Mouse (Mus musculus): ENCODE results near the gene Sf3b5. TPM values are rescaled to one million over a fixed set of nuclear protein-coding genes. Genes with fewer than 3 reads are reported as not detected.

The Sf3b5 gene
- 42.3 and 44.2 TPM in 2 replicates for polyA plus RNA-seq (2014; fragmentation: Nextera tagmentation; extraction: Ambion mirVana)

DNA sequence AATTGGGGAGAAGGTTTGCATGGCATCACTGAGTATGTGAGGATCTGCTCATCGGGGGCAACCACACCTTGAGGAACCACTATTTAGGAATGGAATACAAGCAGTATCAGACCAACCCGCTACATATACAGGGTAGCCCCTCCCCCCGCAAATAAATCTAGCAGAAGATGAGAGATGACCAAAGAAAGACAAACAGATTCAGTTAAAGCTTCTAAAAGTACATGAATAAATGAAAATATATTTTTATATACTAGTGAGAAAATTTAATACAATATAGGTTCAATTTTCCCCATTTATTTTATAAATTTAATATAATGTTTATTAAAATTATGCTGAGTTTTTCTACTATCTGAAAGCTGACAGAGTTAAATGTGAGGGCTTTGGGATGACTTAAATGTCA is at the start of gene Sf3b5:
Sf3b5 (plus strand) TSS at position 301 of the 400 bp plus-strand sequence.
- DNase-seq (no peak), ATAC-seq (ENCODE audit: insufficient read depth) (no peak)
- 81% methylated on average over 3 of the region's 3 CpGs for WGBS
- Histone ChIP-seq H3K4me2 (no peak within 1 kb of the TSS), H3K4me3 (ENCODE audit: low read depth, low read length) (no peak within 1 kb of the TSS), H3K4me1 (ENCODE audit: insufficient read depth) (peaks cover 7% of the 10 kb centered on the region; the same call in 1 of the 2 replicates), H3K27ac (ENCODE audit: low read depth) (no peak within 1 kb of the TSS), H3K9ac (no peak within 1 kb of the TSS), H3K36me3 (ENCODE audit: insufficient read depth) (peaks cover 4% of the 10 kb centered on the region; the same call in 1 of the 2 replicates), H3K27me3 (ENCODE audit: insufficient read depth, low read length) (no peaks in the 10 kb centered on the region), H3K9me3 (ENCODE audit: low read depth, low read length) (no peaks in the 10 kb centered on the region)
- no peak for TF ChIP-seq CTCF (IDR thresholded peaks at IDR 0.05; ENCODE audit: low read depth)

DNA sequence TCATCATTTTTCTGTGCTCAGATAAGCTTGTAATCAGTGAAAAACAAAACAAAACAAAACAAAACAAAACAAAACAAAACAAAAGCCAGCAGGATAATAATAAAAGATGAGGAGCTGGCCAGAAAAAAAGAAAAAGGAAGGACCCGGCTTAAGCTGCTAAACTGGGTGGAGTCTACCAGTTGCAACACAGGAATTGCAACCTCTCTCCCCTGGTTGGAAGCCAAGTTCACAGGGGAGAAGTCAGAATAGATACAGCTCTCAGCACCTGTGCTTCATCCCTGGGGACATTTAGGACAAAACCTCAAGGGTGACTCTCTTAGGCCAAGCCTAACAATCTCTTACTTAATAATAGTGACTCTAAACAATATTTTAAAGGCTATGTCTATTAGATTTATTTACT is 49.3 kb upstream of the Sf3b5 start:
- no peak for DNase-seq
- H3K27ac ChIP-seq (ENCODE audit: low read depth), result no peak overlapping the region
- H3K4me3 ChIP-seq (ENCODE audit: low read depth, low read length), result no peak overlapping the region
- H3K9me3 ChIP-seq (ENCODE audit: low read depth, low read length), result no peaks in the 10 kb centered on the region
- no peaks in the 10 kb centered on the region for H3K4me1 ChIP-seq (ENCODE audit: insufficient read depth)
- no peaks in the 10 kb centered on the region for H3K36me3 ChIP-seq (ENCODE audit: insufficient read depth)
- TF ChIP-seq CTCF (IDR thresholded peaks at IDR 0.05; ENCODE audit: low read depth), result no peak
- 48% methylated on average over 1 of the region's 1 CpGs for WGBS
- ATAC-seq (ENCODE audit: insufficient read depth), result no peak
- H3K9ac ChIP-seq, result no peak overlapping the region
- H3K27me3 ChIP-seq (ENCODE audit: insufficient read depth, low read length), result no peaks in the 10 kb centered on the region
- H3K4me2 ChIP-seq, result no peak overlapping the region

DNA sequence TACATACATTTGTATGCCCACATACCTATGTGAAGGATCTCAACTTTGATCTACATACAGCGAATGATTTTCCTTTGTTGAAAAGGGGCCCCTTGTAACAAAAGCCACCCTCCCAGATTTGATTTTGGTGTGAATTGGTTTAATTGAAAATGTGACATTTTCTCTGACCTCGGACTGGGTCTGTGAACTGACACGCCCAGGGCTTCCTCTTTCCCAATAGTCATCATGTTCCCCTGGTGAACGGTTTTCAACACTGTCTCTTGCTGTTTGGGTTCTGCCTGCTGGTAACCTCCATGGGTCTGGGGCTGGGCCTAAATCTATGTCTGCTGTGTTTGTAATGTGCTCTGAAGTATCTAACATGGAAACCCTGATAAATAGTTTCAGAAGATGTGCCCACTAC is 47.9 kb upstream of the Sf3b5 start:
- no peak for DNase-seq
- H3K4me1 ChIP-seq (ENCODE audit: insufficient read depth), result no peaks in the 10 kb centered on the region
- no peak overlapping the region for H3K4me2 ChIP-seq
- H3K27me3 ChIP-seq (ENCODE audit: insufficient read depth, low read length), result no peaks in the 10 kb centered on the region
- H3K4me3 ChIP-seq (ENCODE audit: low read depth, low read length), result no peak overlapping the region
- no peaks in the 10 kb centered on the region for H3K9me3 ChIP-seq (ENCODE audit: low read depth, low read length)
- ATAC-seq (ENCODE audit: insufficient read depth), result no peak
- no peak overlapping the region for H3K9ac ChIP-seq
- H3K36me3 ChIP-seq (ENCODE audit: insufficient read depth), result no peaks in the 10 kb centered on the region
- WGBS, result 78% methylated on average over 4 of the region's 4 CpGs
- no peak for TF ChIP-seq CTCF (IDR thresholded peaks at IDR 0.05; ENCODE audit: low read depth)
- H3K27ac ChIP-seq (ENCODE audit: low read depth), result no peak overlapping the region

DNA sequence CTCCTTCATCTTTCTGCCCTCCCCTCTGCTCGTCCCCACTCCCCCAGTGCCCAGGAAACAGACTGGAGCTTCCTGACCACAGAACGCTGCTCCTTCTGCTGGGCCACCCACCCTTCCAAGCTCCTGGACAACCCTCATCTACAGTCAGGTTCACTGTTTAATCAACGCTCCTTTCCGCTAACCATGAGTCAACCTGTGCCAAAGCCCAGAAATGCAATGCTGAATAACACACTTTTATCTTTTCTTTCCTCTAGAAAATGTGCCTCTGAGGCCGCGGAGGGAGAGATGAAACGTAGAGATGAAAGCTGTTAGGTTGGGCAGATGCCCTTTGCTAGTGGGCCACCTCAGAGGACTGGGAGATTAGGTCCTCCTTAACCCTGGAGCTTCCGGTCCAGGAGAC is 43.6 kb upstream of the Sf3b5 start:
- ATAC-seq (ENCODE audit: insufficient read depth), result no peak
- H3K36me3 ChIP-seq (ENCODE audit: insufficient read depth), result no peaks in the 10 kb centered on the region
- no peak overlapping the region for H3K4me2 ChIP-seq
- H3K27me3 ChIP-seq (ENCODE audit: insufficient read depth, low read length), result no peaks in the 10 kb centered on the region
- no peak for TF ChIP-seq CTCF (IDR thresholded peaks at IDR 0.05; ENCODE audit: low read depth)
- H3K4me1 ChIP-seq (ENCODE audit: insufficient read depth), result no peaks in the 10 kb centered on the region
- H3K4me3 ChIP-seq (ENCODE audit: low read depth, low read length), result no peak overlapping the region
- no peak for DNase-seq
- no peaks in the 10 kb centered on the region for H3K9me3 ChIP-seq (ENCODE audit: low read depth, low read length)
- 65% methylated on average over 8 of the region's 8 CpGs for WGBS
- H3K9ac ChIP-seq, result no peak overlapping the region
- no peak overlapping the region for H3K27ac ChIP-seq (ENCODE audit: low read depth)

DNA sequence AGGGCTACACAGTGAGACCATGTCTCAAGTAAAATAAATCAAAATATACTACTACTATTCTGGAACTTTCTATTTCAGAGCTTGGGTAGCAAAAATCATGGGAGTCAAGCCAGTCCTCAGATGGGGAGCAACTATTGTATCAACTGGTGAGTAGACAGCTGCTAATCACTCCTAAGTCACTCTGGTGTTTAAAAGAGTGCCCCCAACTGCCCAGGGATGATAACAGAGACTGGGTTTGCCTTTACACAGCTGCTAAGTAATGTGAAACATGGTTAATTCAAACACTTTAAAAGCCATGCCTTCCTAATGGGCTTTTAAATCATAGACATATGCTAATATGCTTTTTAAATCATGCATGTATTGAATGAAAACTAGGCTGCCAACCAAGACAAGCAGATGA is 42.9 kb upstream of the Sf3b5 start:
- DNase-seq, result no peak
- Histone ChIP-seq H3K9ac (no peak overlapping the region), H3K27ac (ENCODE audit: low read depth) (no peak overlapping the region), H3K36me3 (ENCODE audit: insufficient read depth) (no peaks in the 10 kb centered on the region), H3K9me3 (ENCODE audit: low read depth, low read length) (no peaks in the 10 kb centered on the region), H3K27me3 (ENCODE audit: insufficient read depth, low read length) (no peaks in the 10 kb centered on the region), H3K4me1 (ENCODE audit: insufficient read depth) (no peaks in the 10 kb centered on the region), H3K4me3 (ENCODE audit: low read depth, low read length) (no peak overlapping the region), H3K4me2 (no peak overlapping the region)
- TF ChIP-seq CTCF (IDR thresholded peaks at IDR 0.05; ENCODE audit: low read depth), result no peak
- no peak for ATAC-seq (ENCODE audit: insufficient read depth)

DNA sequence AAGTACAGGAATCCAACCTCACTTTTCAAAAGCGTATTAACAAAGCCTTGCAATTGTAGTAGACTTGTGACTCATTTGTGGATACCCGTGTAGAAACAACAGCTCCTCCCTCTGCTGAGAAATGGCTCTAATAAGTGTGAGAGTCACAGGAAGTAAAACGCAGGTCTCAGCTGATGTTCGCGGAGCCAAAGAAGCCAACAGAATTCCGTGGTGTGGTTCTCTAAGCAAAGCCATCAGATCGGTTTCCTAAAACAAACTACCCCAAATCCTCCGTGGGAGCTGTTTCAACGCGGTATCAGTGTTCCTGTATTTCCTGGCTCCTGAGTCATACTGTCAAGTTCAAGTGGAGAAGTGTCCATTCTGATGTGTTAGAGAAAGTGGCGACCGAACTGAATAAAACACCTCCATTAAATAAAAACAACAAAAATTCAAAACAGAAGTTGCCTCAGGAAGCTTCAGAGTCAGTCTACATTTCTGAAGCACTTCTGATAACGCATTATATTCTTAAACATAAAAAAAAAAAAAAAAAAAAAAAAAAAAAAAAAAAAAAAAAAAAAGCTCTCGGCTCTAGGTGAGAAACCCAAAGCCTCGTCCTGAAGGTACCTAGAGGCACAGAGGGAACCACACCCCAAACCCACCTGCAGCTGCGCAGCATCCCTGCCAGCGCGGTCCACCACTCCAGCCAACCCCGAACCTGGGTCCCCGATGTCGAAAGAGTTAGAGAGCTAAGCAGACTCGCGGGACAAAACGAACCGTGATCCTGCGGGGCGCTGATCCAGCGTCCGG is 41.6 kb upstream of the Sf3b5 start:
- ATAC-seq (ENCODE audit: insufficient read depth), result peak; percentile 59
- peak; percentile 37 for DNase-seq
- H3K9ac ChIP-seq, result peak overlapping the region; percentile 66
- no peak for TF ChIP-seq CTCF (IDR thresholded peaks at IDR 0.05; ENCODE audit: low read depth)
- H3K27ac ChIP-seq (ENCODE audit: low read depth), result no peak overlapping the region
- H3K9me3 ChIP-seq (ENCODE audit: low read depth, low read length), result no peaks in the 10 kb centered on the region
- 6% methylated on average over 29 of the region's 29 CpGs for WGBS
- no peaks in the 10 kb centered on the region for H3K27me3 ChIP-seq (ENCODE audit: insufficient read depth, low read length)
- H3K4me2 ChIP-seq, result peak overlapping the region; percentile 84
- H3K4me3 ChIP-seq (ENCODE audit: low read depth, low read length), result peak overlapping the region; percentile 66
- no peaks in the 10 kb centered on the region for H3K4me1 ChIP-seq (ENCODE audit: insufficient read depth)
- no peaks in the 10 kb centered on the region for H3K36me3 ChIP-seq (ENCODE audit: insufficient read depth)

DNA sequence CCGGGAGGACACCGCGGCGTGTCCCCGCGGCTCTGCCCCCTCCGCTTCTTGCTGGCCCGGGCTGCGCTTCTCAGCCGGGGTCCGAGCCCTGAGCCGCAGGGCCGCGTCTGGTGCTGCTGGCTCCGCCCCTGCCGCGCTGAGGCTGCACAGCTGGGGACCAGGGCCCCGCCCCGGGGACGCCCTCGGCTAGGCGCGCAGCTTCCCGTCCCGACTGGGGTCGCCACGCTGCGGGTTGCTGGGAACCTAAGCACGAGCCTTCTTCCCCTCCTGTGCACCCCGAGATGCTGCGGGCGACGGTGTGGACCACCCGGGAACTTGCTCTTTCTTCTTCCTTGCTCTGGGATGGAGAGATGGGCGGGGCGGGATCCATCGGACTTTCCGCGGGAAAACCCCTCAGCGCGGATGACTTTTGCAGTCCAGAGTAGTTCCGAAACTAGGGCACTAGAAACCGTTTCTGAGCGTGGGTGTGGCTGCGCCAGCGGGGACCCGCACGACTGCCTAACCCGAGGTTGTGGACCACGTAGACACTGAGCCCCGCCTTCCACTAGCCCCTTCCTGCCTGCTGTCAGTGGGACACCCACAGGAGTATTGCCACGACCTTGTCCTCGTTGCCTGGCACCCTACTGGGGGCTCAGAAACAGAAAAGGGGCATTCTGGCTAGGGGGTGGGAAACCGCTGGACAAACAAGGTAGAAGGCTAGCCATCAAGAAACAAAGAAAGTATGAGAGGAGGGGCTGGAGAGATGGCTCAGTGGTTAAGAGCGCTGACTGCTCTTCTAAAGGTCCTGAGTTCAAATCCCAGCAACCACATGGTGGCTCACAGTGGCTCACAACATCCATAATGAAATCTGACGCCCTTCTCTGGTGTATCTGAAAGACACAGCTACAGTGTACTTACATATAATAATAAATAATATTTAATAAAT is 40.7 kb upstream of the Sf3b5 start, which contains the start of gene Stx11:
Stx11 (minus strand) TSS at position 148 of the 925 bp plus-strand sequence.
- no peaks in the 10 kb centered on the region for H3K36me3 ChIP-seq (ENCODE audit: insufficient read depth)
- no peak for TF ChIP-seq CTCF (IDR thresholded peaks at IDR 0.05; ENCODE audit: low read depth)
- DNase-seq (peak; percentile 84), ATAC-seq (ENCODE audit: insufficient read depth) (peak; percentile 97)
- no peaks in the 10 kb centered on the region for H3K4me1 ChIP-seq (ENCODE audit: insufficient read depth)
- H3K27ac ChIP-seq (ENCODE audit: low read depth), result no peak within 1 kb of the TSS
- no peaks in the 10 kb centered on the region for H3K9me3 ChIP-seq (ENCODE audit: low read depth, low read length)
- WGBS, result 3% methylated on average over 54 of the region's 56 CpGs
- no peaks in the 10 kb centered on the region for H3K27me3 ChIP-seq (ENCODE audit: insufficient read depth, low read length)
- H3K4me2 ChIP-seq, result peak within 1 kb of the TSS; percentile 84
- peak within 1 kb of the TSS; percentile 66 for H3K9ac ChIP-seq
- H3K4me3 ChIP-seq (ENCODE audit: low read depth, low read length), result peak within 1 kb of the TSS; percentile 66
